Mouse (Mus musculus) cerebellum, adult 11-12 months (tissue): ENCODE data around the gene Cdc20.
A peak's percentile ranks its signal among the peaks of the same experiment; 100 is the strongest.

Source experiments
- DNase-seq: peaks from one replicate; pipeline ENCODE4 v3.0.0; 2022

Gene Cdc20

DNA sequence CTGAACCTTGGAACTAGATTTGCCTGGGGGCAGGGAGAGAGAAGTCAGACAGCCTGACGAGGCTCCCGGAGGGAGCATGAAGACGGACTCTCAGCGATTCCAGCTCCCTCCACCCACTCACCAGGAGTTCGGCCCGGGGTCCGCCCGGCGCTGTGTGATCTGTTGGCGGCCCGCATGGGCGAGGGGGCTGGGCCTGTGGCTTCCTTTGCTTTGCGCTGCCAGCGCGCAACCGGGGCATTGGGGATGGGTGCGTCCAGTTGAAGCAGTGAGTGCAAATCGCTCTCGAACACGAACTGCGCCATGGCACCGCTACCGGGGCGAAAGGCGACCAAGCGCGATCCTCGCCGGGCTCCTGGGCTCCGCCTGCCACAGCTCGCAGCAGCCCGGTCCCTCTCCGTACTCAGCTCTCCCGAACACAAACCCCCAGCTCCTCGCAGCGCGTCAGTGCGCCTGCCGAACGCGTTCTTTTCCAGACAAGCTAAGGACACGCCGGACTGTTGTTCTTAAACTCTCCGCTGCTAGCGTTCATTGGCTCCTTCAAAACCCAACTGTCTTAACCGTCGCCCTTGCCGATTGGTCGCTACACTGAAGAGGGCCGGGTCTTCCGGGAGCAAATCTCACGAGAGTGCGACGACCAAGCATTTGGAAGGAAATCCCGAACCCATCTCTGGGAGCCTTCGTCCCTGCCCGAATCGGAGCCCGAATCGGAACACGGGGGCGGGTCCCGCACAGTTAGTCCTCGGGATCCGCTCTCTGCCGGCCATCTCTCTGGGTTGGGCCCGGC lies at the start of gene Cdc20:
Gene Cdc20 (minus strand): TSS at position 533 of the 784 bp plus-strand sequence.
- DNase-seq, result peak; percentile 80

DNA sequence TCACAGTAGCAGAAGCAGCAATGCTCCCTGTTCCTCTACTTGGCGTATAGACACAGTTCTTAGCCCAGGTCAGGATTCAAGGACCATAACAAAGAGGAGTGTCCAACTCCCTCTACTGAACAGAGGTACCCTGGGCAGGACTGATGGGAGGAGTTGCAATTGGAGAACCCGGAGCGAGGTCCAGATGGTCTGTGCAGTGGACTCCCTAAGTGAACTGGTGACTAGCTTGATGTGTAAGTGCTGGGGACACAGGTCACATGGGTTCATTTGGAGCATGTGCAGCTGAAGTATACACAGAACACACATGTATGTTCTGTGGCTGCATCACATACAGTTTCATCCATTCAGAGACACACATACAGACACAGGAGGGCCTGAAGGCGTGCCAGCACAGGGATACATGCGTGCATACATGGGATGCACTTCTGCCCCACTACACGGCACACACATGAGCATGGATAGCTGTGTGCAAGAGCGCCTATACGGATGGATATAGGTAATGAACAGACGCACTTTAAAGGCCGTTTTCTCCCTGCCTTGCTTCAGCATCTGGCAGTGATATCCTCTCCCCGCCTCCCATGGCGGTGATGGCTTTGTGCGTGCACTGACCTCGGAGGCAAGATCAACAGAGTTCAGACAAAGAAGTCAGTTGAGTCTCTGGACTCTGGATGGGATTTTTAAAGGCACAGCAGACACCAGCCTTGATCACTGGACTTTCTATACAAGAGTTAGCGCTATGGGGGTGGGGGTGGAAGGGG lies 39.8 kb upstream of the Cdc20 start:
- no peak for DNase-seq

DNA sequence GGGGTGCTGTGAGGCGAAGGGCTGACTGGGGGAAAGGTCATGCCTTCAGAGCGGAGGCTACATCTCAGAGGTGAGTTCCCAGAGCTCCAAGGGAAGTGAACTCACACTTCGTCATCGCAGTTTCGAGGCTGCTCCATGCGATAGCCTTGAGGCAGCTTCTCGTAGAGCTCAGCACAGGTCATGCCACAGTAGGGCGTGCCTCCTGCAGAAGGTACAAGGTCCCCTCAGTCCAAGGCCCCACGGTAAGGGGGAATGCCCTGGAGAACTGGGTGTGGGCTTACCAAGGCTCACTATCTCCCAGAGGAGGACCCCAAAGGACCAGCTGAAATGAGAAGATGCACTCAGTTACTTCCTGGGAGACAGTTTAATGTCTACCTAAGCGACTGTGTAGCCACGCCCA lies 35.5 kb upstream of the Cdc20 start:
- no peak for DNase-seq

DNA sequence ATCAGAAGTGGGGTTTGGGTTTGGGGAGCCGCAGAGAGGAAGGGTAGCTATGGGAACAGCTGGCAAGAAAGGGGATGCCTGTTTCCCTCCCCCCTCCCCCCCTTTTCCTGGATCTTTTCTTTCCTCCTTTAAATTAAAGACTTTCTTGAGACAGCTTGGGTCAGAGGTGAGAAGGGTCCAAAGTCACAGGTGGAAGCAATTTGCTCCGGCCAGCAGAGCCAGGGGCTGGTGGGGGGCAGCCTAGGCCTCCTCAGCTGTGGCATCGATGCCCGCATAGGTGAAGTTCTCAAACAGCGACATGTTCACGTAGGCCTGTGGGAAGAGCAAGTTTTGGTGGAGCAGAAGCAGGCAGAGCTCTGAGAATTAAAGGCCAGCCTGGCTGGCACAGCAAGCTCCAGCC lies 34.1 kb upstream of the Cdc20 start:
- DNase-seq, result no peak

DNA sequence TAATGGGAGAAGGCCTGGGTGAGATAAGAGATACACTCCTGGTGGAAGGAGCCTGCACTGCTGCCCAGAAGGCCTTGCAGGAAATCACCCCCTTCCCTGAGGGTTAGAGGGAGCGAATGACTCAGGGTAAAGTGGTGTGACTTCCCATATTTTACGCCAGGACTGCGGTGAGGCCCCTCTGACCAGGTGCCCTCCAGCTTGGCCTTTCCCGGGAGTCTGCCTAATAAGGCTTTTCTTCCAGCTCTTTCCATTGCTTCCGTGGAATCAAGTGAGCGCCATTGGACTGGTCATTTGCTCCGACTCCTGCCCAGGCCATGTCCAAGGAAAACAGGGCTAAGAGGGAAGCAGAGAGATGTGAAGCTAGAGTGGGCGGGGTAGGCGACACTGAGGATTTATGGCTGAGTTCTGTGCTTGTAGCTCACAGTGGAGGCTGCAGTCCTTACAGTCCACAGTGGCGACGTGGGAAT lies 28.6 kb upstream of the Cdc20 start:
- no peak for DNase-seq

DNA sequence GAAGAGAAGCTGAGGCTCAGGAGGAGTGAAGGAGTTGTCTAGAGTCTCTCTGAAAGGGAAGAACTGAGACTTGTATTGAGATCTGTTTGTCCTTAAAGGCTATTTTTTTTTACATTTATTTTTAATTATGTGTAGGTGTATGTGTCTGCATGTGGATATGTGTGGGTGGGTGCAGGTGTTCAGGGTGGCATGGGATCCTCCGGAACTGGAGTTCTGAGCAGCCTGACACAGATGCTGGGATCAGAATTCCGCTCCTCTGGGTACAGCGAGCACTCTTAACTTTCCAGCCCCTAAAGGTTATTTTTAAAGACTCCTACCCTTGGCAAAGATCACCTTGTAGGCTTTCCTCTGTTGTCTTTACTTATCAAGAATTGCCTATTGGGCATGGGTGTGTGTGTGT lies 27.8 kb upstream of the Cdc20 start:
- no peak for DNase-seq

DNA sequence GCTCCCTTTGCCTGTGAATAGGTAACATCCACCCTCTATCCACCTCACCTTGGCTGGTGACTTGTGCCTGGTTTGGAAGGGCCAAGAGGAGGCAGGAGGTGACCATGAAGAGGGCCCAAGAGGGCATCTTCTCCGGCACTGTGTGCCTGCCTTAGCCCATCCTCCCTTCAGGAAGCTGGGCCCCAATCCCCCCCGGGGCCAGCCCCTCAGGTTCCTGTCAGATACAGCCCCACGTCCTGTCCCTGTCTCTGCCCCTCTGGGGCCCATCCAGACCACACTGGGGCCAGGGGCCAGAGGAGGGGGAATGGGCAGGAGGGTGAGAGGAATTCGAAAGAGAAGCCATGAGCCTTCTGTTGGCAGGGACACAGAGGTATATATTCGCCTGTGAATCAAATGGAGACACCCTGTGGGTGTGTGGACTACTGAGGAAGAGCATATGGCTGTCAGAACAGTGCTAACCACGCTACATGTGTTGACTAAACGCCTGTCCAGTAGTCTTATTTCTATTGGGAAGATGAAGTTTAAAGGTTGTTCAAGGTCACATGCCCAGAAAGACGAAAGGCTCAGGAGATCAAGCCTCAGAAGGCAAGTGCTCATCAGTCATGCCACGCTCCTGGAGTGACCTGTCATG lies 20.3 kb upstream of the Cdc20 start, which contains the start of gene Mpl:
Gene Mpl (minus strand): TSS at position 169 of the 631 bp plus-strand sequence.
- DNase-seq, result no peak

DNA sequence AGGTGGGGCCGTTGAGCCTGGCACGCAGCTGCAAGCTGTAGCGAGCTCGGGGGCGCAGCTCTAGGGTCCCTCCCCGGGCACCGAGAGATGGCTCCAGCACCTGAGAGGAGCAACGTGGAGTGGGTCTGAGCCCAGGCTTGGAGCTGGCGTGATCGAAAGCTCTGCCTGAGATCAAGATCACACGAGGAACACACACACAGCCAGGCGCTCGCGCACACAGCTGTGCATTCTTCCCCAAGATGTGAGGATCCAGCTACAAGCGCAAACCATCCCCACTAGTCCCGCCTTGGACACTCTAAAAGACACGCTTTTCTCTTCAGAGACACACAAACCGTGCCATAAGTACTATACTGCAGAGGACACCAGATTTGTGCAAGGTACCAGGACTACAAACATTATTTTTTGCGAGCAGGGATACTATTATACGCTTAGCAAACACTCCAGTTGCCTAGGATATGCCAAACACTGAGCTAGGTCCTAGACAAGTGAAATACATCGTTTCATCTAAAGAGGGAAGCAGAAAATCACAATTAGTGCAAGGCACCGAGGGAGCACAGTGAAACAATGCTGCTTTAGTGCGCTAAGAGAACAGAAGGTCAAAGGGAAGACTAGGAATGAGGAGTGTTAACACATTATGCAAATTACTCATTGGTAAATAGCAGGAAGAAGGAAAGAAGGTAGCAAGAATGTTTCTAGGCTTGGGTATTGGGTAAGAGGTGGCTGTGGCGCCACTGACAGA lies 9.4 kb upstream of the Cdc20 start:
- no peak for DNase-seq

DNA sequence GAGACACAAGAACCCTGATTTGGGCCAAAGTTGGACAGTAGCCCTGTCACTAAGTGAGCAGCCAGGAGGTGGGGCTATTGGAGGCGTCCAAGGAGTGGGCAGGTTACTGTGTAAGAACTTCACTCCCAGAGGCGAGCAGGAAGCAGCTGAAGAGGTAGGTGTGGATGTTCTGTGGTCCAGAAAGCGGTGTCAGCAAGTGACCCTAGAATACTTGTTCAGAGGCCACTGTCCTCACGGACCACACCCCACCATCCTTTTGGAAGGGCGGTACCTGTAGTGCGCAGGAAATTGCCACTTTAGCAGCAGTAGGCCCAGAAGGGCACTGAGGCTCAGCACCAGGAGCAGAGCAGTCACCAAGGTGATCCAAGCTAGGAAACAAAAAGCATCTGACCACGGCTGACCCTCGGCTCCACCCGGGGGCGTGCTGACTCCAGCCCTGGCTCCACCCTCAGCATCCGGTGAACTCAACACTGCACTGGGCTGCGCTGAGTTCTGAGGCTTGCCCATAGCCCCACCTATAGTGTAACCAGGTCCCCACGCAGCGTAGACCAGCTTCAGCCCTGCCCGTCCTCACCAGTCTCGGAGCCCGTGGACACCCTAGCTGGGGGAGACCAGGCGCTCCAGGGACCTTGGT lies 8.7 kb upstream of the Cdc20 start:
- DNase-seq, result no peak

DNA sequence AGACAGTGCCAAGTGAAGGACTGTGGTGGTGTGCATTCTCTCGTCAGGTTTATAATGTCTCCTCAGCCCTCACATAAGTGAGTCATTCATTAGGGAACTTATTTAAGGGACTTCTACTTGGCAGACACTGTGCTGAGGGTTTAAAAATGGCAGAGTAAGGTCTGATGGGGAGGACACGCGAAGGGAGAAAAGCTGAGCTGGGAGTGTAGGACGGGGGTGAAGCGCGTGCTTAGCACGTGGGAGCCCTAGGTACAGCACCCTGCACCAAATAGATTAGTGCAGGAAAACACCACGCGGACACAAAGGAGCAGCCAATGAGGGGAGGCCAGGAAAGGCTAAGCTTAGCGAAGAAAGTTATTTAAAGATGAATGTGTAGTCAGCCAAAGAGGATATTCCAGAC lies 7.9 kb upstream of the Cdc20 start:
- DNase-seq, result no peak

DNA sequence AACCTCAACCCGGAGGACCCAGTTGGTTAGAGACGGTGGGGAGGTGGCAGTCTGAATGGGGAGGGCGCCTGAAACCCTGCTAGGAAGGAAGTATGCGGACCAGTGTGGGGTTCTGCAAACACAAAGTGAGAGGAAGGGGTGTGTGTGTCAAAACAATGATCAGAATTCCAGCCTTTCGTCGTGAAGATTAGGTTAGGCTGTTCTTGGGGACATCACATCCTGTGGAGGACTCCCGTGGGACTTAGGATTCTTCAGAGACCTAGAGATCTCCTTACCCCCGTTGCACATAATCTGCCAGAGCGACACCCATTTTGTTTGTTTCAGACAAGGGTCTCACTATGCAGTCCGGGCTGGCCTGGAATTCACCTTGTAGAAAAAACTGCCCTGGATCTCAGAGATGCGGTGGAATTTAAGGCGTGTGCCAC lies 689 bp upstream of the Cdc20 start:
- DNase-seq, result no peak

DNA sequence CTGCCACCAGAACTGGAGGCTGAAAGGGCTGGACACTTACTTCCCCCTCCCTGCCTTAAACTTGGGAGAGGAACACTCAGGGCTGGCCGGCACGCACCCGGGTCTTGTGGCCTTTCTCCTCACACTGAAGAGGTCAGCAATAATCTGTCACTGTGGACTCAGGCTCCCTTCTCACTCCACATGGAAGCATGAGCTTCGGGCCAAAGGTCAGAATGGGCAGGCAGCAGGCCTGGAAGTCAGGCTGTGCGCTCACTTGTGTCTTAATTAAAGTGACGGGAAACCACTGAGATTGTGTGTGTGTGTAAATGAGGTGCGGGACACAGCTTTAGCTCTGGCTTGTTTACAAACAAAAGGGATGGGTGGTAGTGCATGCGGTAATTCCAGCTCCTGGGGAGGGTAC lies 4.8 kb downstream of the Cdc20 start:
- DNase-seq, result no peak

DNA sequence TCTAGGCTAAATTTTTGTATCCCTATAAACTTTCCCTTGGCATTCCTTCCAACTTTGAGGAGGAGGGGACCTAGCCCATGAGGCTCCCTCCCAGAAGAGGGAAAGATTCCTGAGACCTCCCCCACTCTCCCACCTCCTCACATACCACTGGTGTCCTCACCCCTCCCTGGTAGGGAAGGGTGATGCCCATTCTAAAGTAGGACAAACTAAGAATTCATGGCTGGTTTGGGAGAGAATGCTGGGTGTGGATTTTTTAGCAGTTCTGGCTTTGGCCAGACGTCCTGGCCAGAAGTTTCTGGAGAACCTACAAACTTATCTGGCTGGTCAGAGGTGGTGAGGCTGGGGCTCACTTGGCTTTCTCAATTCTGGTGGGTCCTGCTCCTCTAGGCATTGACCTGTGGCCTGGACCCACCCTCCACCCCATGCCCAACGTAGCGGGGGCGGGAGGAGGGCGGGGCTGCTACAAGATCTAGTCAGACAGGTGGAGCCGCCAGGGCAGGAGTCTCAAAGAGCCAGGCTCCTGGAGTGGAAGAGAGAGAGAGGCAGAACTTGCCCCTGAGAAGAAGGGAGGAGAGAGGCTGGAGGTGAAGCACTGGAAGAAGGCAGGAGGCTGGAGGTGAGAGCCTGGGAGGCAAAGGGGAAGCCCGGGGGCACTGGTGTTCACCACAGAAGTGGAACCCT lies 7.8 kb downstream of the Cdc20 start:
- DNase-seq, result no peak

DNA sequence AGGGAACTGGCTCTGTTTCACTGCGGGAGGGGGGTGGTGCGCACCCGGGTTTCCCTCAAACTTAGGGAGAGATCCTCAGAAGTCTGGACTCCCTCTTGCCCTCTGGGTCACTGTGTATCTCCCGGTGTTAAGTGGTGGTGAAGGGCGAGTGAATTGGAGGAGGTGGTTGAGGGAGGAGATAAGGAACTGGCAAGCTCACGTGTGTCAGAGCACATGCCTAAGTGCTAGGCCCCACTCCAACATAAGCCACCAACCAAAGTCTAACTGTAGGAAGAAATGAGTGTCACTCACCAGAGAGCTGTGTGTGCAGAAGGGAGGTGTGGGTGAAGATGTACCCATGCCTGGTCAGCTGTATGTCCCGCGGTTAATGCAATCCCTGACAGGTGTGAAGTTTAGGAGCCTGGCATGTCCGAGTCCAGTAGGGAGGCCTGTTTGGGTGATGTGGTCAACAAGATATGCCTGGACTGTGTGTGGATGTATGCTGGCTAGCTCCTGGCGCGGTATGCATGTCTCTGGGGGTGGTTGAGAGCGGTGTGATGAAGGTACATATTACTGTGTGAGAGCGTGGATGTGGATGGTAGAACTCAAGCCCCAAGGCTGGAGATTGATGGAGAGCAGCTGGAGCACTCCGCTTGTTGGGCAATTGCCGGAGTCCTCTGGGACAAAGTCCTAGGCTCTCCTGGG lies 8.5 kb downstream of the Cdc20 start:
- DNase-seq, result no peak

DNA sequence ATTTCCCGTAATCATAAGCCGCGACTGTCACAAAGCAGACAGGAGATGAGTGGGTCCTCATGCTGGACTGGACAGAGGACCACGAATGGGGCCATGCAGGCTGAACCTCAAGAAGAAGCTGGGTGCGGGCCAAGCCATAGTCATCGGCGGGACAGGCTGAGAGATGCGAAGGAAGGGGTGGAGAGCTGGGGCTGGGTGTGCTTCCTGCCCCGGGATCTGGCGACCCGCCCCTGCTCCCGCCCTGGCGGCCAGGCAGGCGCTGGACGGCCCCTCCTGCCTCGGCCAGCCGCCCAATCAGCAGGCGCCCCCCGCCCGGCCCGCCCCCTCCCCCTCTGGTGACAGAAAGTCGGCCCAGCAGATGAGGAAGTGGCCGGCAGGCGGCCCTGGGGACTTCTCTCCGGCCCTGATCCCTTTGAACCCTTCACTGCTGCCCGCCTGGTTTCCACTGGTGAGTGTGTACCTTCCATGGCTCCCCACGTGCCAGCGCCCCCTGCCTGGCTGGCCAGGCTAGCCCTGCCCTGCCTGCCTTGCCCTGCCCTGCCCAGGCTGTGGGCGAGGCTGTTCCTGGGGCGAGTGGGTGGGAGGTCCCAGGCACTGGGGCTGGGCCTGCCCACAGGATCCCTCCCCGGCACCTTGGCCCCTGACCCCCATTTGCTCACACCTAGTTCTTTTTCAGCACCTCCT lies 9.2 kb downstream of the Cdc20 start, which contains the start of gene Elovl1:
Gene Elovl1 (plus strand): TSS at position 326 of the 684 bp plus-strand sequence.
- DNase-seq, result peak; percentile 78

DNA sequence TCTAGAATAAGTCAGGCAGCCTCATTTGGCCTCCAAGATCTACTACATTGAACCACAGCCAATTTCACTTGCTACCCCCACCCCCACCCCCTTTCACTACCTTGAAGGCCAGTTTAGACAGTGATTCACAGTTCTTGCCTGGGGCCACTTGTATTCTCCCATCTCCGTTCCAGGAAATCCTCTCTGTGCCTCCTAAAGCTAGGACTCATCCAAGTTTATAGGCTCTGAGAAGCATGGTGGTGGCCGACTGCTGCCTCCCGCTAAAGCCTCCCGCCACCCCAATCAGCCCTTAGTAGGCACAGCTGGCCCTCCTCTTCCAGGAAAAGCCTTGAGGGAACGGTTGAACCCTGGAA lies 9.8 kb downstream of the Cdc20 start:
- no peak for DNase-seq

DNA sequence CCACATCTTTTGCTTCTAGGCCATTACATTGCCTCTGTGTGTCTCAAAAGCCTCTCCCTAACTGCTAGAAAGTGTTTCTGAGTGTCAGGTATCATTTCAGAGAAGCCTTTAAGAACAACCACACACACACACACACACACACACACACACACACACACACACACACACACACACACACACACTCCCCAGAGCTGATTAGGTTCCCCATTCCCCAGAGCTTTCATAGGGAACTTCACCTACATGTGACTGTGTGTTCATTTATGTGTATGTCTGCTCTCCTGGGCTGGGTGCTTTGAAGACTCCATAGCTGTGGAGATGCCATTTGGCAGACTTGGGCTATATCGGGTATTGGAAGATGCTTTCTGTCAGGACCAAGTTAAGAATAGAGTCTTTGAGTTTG lies 11.8 kb downstream of the Cdc20 start:
- no peak for DNase-seq

DNA sequence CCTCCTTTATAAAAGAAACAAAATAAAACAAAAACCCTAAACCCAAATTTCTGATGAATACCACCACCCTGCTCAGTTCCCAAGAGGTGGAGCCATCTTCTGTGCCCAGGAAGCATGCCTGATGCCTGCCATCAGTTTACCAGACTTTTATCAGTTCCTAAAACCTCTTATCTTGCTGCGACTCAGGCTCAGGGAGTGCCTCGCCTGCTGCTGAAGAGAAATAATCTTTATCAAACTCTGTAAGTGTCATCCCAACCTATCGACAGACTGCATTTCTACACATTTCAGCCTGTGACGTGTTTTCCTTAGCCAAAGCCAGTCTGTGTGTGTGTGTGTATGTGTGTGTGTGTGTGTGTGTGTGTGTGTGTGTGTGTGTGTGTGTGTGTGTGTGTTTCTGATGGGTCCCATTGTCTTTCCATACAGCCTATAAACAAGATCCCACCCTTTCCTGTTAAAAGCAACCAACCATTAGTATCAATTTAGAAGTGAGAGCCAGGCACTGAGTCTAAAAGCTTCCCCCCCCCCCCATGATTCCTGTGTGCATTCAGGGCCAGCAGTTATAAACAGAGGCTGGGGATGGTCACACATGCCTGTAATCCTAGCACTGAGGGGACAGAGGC lies 12.5 kb downstream of the Cdc20 start:
- no peak for DNase-seq

DNA sequence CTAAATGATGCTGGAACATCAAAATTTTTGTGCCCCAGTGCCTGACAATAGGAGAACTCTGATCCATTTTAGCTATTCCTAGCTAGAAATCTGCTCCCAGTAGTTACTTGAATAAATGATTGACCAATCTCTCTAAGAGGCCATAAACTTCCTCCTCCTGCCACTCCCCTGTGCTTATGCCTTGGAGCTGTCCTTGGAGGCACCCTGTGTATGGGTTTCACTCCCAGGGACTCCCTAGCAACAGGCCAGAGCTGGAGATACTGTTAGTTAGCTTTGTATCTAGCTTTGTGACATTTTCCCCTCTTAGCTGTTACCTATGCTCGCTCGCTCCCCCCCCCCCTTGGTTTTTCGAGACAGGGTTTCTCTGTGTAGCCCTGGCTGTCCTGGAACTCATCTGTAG lies 15.8 kb downstream of the Cdc20 start:
- no peak for DNase-seq

DNA sequence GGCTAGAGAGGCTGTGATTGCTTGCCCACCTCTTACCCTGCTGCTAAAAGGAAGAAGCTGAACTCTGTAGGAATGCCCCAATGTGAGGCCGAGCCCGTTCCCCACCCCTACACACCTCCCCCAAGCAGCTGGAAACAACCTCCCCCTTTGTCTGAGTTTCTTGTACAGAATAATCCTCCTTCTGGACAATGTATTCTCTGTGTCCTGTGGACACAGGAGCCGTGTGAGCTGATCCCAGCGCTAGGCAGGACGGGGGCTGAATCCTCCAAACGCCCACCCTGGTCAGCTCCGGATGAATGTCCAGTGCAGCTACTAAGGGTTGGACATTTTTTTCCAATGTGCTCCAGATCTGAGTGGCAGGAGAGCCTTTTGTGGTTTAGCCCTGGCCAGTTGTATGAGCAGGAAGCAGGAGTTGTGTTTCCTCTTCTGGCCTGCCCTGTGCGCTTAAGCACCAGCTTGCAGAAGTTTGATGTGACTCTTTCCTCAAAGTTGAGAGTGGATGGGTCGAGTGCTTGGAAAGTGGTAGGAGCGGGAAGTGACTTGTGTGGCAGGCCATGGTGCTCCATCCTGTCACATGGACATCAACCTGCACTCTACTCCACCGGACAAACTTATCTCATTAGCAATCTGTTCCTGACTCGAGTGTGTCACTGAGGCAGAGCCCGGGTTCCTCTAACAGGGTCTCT lies 19.9 kb downstream of the Cdc20 start:
- no peak for DNase-seq
